Mouse (Mus musculus) embryonic facial prominence, embryonic 10.5 days (tissue): Measurements from ENCODE around the gene Usp5. TPM values are rescaled to one million over a fixed set of nuclear protein-coding genes. Genes with fewer than 3 reads are reported as not detected.
"Not testable (repeated sequence)": the region's sequence is repeated elsewhere in the genome, so short reads cannot be mapped to it uniquely, and the experiment has no call there.

Source experiments
- DNase-seq: peaks from one replicate; pipeline ENCODE4 v3.0.0-alpha.2; 2017; ENCODE audit warnings: low spot score
- H3K27ac ChIP-seq: fragments of 300-500 bp; sonication (generic); replicated peaks from 2 replicates; pipeline ENCODE4 v1.5.1; 2016; ENCODE audit warnings: mild to moderate bottlenecking
- H3K27me3 ChIP-seq: fragments of 300-500 bp; sonication (generic); replicated peaks from 2 replicates; pipeline ENCODE4 v1.6.1; 2016; ENCODE audit warnings: low read depth, mild to moderate bottlenecking; ENCODE audit not compliant: poor library complexity, severe bottlenecking
- H3K36me3 ChIP-seq: fragments of 300-500 bp; sonication (generic); replicated peaks from 2 replicates; pipeline ENCODE4 v1.6.1; 2016; ENCODE audit warnings: mild to moderate bottlenecking, moderate library complexity
- H3K4me1 ChIP-seq: fragments of 300-500 bp; sonication (generic); 2 replicates; pipeline ENCODE4 v1.6.1; 2016
- H3K4me3 ChIP-seq: fragments of 300-500 bp; sonication (generic); 2 replicates; pipeline ENCODE4 v1.5.1; 2016; ENCODE audit warnings: mild to moderate bottlenecking, moderate library complexity
- H3K9me3 ChIP-seq: fragments of 300-500 bp; sonication (generic); 2 replicates; pipeline ENCODE4 v1.6.1; 2016; ENCODE audit warnings: mild to moderate bottlenecking
- WGBS: fragments of 180-500 bp; shearing (Covaris S2); methylation state at CpG from one replicate; pipeline ENCODE4 v1.1.7; 2016; 5-methylcytosine and 5-hydroxymethylcytosine counted together
- polyA plus RNA-seq: library from polyadenylated mRNA; unstranded; fragments of >200 nt; fragmentation: Nextera tagmentation; extraction: Ambion mirVana; gene quantifications from 2 replicates; pipeline ENCODE4 v1.2.1, GENCODE M21; 2016

Gene Usp5
- polyA plus RNA-seq, 1 experiment from 2014 or later = 191 TPM

DNA sequence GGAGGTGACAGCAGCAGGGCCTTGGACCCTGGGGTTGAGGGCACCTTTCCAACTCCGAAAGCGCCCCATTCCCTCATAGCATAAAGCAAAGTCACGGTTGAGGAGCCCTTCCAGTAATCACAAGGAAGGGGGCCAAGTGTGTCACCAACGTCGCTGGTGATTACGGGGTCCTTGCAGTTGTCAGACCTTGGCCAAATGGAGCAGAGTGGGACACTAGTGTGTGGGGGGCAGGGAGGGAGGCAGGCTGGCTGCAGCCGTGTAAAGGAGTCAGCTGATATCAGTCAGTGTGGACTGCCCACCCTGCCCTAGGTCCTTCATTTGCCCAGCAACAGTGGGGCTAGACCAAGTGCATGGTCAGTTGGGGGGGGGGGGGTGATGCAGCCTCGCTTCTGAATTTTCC is 14.8 kb downstream of the Usp5 start:
- H3K9me3 ChIP-seq = no peaks in the 10 kb centered on the region
- H3K4me3 ChIP-seq = peak overlapping the region; percentile 92
- H3K4me1 ChIP-seq = peaks cover 49% of the 10 kb centered on the region
- peak overlapping the region; percentile 98 for H3K27ac ChIP-seq
- DNase-seq = no peak
- peaks cover 81% of the 10 kb centered on the region for H3K36me3 ChIP-seq
- H3K27me3 ChIP-seq = no peaks in the 10 kb centered on the region
- WGBS = 49% methylated on average over 8 of the region's 8 CpGs

DNA sequence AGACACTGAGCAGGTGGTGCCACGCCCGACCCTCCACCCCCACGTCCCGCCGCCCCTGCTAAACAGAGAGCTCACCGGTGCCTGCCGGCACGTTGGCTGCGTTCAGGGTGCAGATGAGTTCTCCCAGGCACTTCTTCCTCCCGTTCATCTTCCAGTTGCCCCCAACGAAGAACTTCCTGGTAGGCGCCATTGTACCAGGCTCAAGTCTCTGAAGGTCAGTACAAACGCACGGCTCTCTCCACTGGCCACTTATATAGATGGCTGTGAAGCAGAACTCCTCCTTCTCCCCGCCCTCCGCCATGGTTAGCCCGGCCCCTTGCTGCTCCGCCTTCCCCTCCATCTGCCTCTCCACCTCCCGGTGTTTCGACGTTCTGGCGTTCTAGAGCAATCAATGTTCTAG is 15.4 kb downstream of the Usp5 start, which contains the start of gene Tpi1:
Tpi1 (minus strand) TSS at position 364 of the 400 bp plus-strand sequence.
- DNase-seq = peak; percentile 92
- Histone ChIP-seq H3K9me3 (no peaks in the 10 kb centered on the region), H3K27ac (peak within 1 kb of the TSS; percentile 98), H3K27me3 (no peaks in the 10 kb centered on the region), H3K4me1 (peaks cover 54% of the 10 kb centered on the region), H3K4me3 (peak within 1 kb of the TSS; percentile 92), H3K36me3 (peaks cover 76% of the 10 kb centered on the region)
- WGBS = under 1% methylated on average over 22 of the region's 22 CpGs

DNA sequence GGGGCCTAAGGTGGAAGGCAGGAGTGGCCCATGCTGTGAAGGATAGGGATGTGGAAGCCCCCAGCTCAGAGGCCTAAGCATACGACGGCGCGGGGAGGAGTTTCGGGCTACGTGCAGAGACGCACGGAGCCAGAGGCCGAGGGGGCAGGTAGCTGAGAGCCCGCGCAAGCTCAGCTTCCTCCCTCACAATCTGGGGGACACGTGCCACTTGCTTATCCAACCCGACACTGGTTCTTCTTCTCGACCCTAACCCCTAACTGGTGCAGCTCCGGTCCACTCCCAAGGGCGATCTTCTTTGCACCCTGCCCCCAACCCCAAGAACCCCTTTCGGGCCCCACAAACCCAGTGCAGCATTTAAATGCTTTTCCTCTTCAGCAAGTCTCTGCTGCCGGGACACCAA is 15.8 kb downstream of the Usp5 start:
- H3K36me3 ChIP-seq = peaks cover 72% of the 10 kb centered on the region
- peak; percentile 87 for DNase-seq
- peak overlapping the region; percentile 92 for H3K4me3 ChIP-seq
- H3K27ac ChIP-seq = peak overlapping the region; percentile 98
- H3K27me3 ChIP-seq = no peaks in the 10 kb centered on the region
- under 1% methylated on average over 18 of the region's 18 CpGs for WGBS
- H3K9me3 ChIP-seq = no peaks in the 10 kb centered on the region
- peaks cover 58% of the 10 kb centered on the region for H3K4me1 ChIP-seq

DNA sequence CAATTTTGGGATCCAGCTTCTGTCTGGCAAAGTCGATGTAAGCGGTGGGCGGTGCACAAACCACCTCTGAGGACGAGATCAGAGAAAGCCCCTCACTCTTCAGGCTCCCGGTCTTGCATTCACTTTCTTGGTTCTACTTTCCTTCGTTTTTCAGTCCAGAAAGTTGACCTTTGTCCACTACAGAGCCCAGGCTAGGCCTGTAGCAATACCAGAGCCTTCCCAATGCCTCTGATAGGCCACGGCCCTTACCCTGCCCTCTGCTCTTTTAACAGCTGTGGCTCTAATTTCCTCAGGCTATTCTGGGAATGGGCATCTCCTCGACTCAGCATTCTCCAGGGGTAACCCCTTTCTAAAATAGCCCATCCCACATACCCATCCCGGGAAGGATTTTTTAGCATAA is 16.4 kb downstream of the Usp5 start:
- H3K27me3 ChIP-seq = no peaks in the 10 kb centered on the region
- WGBS = 26% methylated on average over 9 of the region's 9 CpGs
- no peak for DNase-seq
- H3K27ac ChIP-seq = peak overlapping the region; percentile 98
- H3K4me1 ChIP-seq = peaks cover 65% of the 10 kb centered on the region
- peaks cover 65% of the 10 kb centered on the region for H3K36me3 ChIP-seq
- H3K9me3 ChIP-seq = no peaks in the 10 kb centered on the region
- H3K4me3 ChIP-seq = peak overlapping the region; percentile 92

DNA sequence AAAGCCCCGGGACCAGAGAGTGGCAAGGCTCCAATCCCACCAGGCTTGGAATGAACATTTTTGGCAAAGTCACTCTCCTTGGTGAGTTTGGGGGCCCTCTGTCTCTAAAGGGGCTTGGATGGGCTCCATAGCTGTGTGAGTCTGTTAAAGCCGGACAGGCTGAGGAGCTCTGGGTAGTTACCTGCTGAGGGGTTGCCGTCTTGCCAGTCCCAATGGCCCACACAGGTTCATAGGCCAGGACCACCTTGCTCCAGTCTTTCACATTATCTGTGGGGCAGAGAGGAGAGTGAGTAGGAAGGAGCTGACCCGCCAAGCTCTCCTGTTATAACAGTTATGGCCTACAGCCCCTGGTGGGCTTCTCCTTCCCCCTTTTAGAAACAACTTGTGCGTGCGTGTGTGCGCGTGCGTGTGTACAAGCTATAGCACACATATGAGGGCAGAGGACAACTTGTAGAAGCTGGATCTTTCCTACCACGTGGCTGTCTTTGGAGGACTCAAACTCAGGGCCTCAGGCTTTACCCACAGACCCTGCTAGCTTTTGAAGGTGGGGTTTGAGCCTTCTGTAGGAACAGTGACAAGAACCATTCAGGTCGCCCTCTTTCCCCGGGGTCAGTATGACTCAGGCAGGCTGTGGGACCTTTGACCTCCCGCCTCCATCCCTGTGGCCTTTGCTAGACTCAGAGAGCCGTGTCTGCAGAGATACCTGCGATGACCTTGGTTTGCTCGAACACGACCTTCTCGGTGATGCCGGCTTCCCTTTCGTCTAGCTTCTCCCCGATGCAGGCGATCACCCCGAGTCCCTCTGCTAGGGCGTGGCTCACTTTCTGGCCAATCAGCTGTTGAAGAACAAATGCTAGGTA is 17.4 kb downstream of the Usp5 start:
- Histone ChIP-seq H3K27ac (peak overlapping the region; percentile 98), H3K4me3 (peak overlapping the region; percentile 92), H3K36me3 (peaks cover 56% of the 10 kb centered on the region), H3K27me3 (no peaks in the 10 kb centered on the region), H3K9me3 (no peaks in the 10 kb centered on the region), H3K4me1 (peaks cover 65% of the 10 kb centered on the region)
- WGBS = 85% methylated on average over 24 of the region's 24 CpGs
- DNase-seq = no peak

DNA sequence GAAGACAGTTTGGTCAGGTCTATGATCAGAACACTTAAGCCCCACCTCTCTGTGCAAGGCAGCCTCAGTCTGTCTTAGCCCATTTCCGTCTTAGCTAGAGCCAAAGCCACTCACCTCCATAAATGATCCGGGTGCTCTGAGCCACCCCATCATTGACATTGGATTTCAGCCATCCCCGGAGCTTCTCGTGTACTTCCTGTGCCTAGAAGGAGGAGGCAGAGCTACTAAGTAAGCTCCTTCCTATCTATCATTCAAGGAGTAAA is 17.9 kb downstream of the Usp5 start:
- Histone ChIP-seq H3K4me1 (peaks cover 70% of the 10 kb centered on the region), H3K4me3 (no peak overlapping the region)
- 96% methylated on average over 4 of the region's 4 CpGs for WGBS

DNA sequence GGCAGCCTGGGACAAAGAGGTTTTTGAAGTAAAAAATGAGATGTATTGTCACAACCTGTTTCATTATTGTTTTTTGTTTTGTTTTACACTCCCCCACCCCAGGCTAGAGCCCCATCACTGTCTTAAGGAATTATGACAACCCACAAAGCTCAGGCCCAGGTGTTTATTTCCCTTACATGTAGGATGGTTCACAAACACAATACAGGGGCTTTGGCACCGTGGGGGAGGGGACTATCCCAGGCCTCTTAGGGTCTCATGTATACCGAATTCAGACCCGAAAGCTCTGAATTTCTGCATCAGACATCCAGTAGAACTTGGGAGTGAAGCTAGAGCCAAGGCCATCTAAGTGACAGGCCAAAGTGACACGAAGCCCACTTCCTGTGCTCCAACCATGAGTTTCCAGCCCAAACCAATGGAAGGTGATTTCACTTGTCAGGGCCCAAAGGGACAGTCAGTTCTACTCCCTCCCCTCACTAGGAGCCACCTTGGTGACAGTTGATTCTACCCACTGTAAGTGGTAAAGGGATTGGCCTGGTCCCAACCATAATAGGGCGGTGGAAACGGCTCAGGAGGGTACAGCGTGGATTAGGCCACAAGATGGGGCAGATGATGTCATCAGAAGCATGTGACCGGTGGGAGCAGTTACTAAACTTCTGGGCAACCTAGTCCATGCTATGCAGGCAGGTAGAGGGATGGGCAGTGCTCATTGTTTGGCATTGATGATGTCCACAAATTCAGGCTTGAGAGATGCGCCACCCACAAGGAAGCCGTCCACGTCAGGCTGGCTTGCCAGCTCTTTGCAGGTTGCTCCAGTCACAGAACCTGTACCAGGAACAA is 18.5 kb downstream of the Usp5 start:
- peaks cover 45% of the 10 kb centered on the region for H3K36me3 ChIP-seq
- not testable (repeated sequence) for H3K9me3 ChIP-seq, H3K27me3 ChIP-seq, H3K27ac ChIP-seq, DNase-seq
- WGBS = 85% methylated on average over 11 of the region's 11 CpGs
- peaks cover 75% of the 10 kb centered on the region for H3K4me1 ChIP-seq
- 0 out of 2 replicates have a peak overlapping the region, but pooled peaks have one; percentile 66 for H3K4me3 ChIP-seq

More for the DNA sequence above, 17.9 kb downstream of the Usp5 start:
- no peak for DNase-seq
- H3K36me3 ChIP-seq = peaks cover 50% of the 10 kb centered on the region
- no peak overlapping the region for H3K27ac ChIP-seq
- no peaks in the 10 kb centered on the region for H3K27me3 ChIP-seq
- no peaks in the 10 kb centered on the region for H3K9me3 ChIP-seq

DNA sequence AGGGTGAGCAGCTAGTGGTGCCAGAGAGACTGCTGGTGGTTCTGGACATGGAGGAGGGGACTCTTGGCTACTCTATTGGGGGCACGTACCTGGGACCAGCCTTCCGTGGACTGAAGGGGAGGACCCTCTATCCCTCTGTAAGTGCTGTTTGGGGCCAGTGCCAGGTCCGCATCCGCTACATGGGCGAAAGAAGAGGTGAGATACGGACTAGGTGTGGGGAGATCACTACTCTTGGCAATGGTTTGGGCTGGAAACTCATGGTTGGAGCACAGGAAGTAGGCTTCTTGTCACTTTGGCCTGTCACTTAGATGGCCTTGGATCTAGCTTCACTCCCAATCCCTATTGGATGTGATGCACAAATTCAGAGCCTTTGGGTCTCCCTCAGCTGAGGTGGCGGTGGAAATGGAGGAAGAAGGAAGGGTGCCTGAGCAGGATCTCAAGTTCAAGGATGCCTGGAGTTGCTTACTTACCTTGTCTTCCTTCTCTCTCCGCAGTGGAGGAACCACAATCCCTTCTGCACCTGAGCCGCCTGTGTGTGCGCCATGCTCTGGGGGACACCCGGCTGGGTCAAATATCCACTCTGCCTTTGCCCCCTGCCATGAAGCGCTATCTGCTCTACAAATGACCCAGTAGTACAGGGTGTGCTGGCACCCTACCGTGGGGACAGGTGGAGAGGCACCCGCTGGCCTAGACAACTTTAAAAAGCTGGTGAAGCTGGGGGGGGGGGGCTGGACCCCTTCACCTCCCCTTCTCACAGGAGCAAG is 19.3 kb downstream of the Usp5 start:
- H3K36me3 ChIP-seq = peaks cover 36% of the 10 kb centered on the region
- WGBS = 49% methylated on average over 14 of the region's 14 CpGs

DNA sequence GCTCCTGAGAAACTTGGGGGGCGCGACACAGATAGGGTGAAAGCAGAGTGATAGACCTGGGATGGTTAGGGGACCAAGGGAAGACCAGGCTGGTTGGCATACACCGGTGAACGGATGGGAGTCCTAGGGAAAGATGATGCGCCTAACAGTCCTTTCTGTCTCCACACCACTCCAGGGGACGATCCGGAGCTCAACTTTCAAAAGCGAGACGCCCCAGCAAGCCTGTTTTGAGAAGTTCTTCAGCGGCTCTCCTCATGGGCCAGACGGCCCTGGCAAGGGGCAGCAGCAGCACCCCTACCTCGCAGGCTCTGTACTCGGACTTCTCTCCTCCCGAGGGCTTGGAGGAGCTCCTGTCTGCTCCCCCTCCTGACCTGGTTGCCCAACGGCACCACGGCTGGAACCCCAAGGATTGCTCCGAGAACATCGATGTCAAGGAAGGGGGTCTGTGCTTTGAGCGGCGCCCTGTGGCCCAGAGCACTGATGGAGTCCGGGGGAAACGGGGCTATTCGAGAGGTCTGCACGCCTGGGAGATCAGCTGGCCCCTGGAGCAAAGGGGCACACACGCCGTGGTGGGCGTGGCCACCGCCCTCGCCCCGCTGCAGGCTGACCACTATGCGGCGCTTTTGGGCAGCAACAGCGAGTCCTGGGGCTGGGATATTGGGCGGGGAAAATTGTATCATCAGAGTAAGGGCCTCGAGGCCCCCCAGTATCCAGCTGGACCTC is 20.1 kb downstream of the Usp5 start:
- peak; percentile 90 for DNase-seq
- H3K27me3 ChIP-seq = no peaks in the 10 kb centered on the region
- peak overlapping the region; percentile 87 for H3K27ac ChIP-seq
- H3K4me3 ChIP-seq = peak overlapping the region; percentile 66
- H3K36me3 ChIP-seq = peaks cover 33% of the 10 kb centered on the region
- WGBS = under 1% methylated on average over 35 of the region's 35 CpGs
- no peaks in the 10 kb centered on the region for H3K9me3 ChIP-seq
- H3K4me1 ChIP-seq = peaks cover 72% of the 10 kb centered on the region

More for the DNA sequence above, 19.3 kb downstream of the Usp5 start:
- H3K9me3 ChIP-seq = no peaks in the 10 kb centered on the region
- H3K27ac ChIP-seq = peak overlapping the region; percentile 87
- no peaks in the 10 kb centered on the region for H3K27me3 ChIP-seq
- no peak for DNase-seq
- H3K4me1 ChIP-seq = peaks cover 78% of the 10 kb centered on the region
- peak overlapping the region; percentile 66 for H3K4me3 ChIP-seq

DNA sequence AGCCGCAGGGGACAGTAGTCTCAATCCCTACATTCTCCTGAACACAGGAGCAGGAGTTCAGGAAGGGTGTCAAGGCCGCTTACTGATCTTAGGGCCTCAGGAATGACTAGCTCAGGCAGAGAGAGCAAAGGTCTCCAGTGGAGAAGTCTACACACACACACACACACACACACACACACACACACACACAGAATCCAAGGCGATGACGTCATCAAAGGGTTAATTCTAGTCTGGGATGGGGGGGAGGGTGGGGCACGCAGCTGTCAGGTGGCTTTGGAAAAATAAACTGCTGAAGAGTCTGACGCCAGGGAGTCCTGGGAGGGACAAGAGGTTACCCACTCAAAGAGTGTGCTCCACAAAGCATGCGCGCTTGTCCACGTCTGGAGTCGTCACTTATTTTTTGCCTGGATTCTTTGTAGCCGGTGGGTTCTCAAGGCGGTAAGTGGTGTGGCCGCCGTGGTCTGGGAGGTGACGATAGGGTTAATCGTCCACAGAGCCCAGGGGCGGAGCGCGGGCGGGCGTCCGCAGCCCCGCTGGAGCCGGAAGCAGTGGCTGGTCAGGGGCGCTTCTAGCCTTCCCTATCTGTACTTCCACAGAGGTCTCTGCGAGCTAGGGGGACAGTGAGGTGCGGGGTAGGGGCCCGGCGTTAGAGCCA is 20.8 kb downstream of the Usp5 start, which contains the start of gene Spsb2:
Spsb2 (plus strand) TSS at position 304 of the 655 bp plus-strand sequence.
- H3K27ac ChIP-seq = peak within 1 kb of the TSS; percentile 87
- H3K27me3 ChIP-seq = no peaks in the 10 kb centered on the region
- peaks cover 70% of the 10 kb centered on the region for H3K4me1 ChIP-seq
- WGBS = 5% methylated on average over 29 of the region's 29 CpGs
- H3K36me3 ChIP-seq = peaks cover 33% of the 10 kb centered on the region
- H3K4me3 ChIP-seq = peak within 1 kb of the TSS; percentile 66
- peak; percentile 87 for DNase-seq
- no peaks in the 10 kb centered on the region for H3K9me3 ChIP-seq

DNA sequence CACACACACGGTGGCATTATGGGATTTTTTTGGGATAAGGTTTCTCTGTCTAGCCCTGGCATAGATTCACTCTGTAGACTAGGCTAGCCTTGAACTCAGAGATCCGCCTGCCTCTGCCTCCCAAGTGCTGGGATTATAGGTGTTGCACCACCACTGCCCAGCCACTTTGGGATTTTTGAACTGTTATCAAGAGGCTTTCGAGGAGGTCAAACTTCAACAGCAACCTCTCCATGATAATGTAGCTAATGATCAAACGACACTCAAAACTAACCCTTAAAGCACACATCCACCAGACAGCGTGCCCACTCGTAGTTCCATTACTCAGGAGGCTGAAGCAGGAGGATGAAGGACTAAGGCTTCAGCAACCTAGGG is 21.3 kb downstream of the Usp5 start:
- 81% methylated on average over 6 of the region's 6 CpGs for WGBS
- Histone ChIP-seq H3K4me3 (peak overlapping the region; percentile 66), H3K27ac (peak overlapping the region; percentile 87), H3K36me3 (peaks cover 33% of the 10 kb centered on the region), H3K4me1 (peaks cover 65% of the 10 kb centered on the region), H3K27me3 (no peaks in the 10 kb centered on the region), H3K9me3 (no peaks in the 10 kb centered on the region)
- no peak for DNase-seq
